Comparison of ENCODE assay signal across 13 mouse cellular contexts in the genomic region with DNA sequence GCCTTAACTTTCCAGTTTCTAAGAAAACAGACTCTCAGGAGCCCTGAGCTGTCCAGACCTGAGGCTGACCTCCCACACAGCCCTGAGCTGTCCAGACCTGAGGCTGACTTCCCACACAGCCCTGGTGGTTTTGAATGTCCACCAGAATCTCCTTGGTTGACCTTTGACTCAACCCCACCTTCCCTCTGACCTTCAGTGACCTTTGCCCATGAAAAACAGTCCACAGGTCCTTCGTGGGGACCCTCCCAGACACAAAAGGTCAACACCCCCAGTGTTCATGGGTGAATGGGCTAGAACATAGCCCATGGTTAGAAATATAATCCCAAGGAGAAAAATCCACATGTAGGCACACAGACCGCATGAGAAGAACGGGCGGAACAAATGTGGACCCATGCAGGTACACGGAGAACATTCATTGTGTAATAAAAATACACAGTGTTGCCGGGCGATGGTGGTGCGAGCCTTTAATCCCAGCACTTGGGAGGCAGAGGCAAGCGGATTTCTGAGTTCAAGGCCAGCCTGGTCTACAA. TPM values are rescaled to one million over a fixed set of nuclear protein-coding genes. Genes with fewer than 3 reads are reported as not detected.
"Had no signal": no experiment of that assay in that cellular context is flagged by ENCODE, and none has a peak within 500 bp of the region (broad histone marks: within the 10 kb centered on the region; RNA-seq: fewer than 3 reads in every experiment).

No protein-coding gene starts in this region.

- ATAC-seq: inflammation-experienced regulatory T-cells, adult 6 months; intestine, postnatal 0 days; lung, postnatal 0 days; midbrain, embryonic 13.5 days had no signal

- H3K4me3 ChIP-seq: layer of hippocampus, adult 2 months; liver, embryonic 15.5 days; midbrain, embryonic 13.5 days; stomach, embryonic 15.5 days had no signal

- H3K36me3 ChIP-seq: liver, embryonic 15.5 days; midbrain, embryonic 13.5 days; stomach, embryonic 15.5 days had no signal

- DNase-seq: left cerebral cortex, postnatal 4 days; lung, adult 2 months; lung, postnatal 36 days; right cerebral cortex, postnatal 14 days; thymus, postnatal 4 days had no signal

- H3K9me3 ChIP-seq: liver, embryonic 15.5 days; midbrain, embryonic 13.5 days; stomach, embryonic 15.5 days had no signal

- H3K4me2 ChIP-seq: liver, embryonic 11.5 days; liver, embryonic 15.5 days; midbrain, embryonic 13.5 days; stomach, embryonic 15.5 days had no signal

- H3K27ac ChIP-seq: layer of hippocampus, adult 2 months; liver, embryonic 15.5 days; midbrain, embryonic 13.5 days; stomach, embryonic 15.5 days had no signal

- H3K27me3 ChIP-seq: midbrain, embryonic 13.5 days; stomach, embryonic 15.5 days had no signal

- H3K4me1 ChIP-seq: stomach, embryonic 15.5 days had no signal

- H3K9ac ChIP-seq: liver, embryonic 15.5 days; midbrain, embryonic 13.5 days; stomach, embryonic 15.5 days had no signal

RNA-seq across cellular contexts. Expression of a gene that starts 38.9 kb away (rescaled TPM):
- polyA plus RNA-seq: inflammation-experienced regulatory T-cells, adult 6 months; liver, embryonic 11.5 days; liver, embryonic 15.5 days had no signal
